Mouse (Mus musculus) kidney, embryonic 16.5 days (tissue): Measurements from ENCODE around the gene Abhd17c. TPM values are rescaled to one million over a fixed set of nuclear protein-coding genes. Genes with fewer than 3 reads are reported as not detected.
"Not testable (repeated sequence)": the region's sequence is repeated elsewhere in the genome, so short reads cannot be mapped to it uniquely, and the experiment has no call there.

Experiments used
- ATAC-seq: fragments of 200-750 bp; cut with Nextera tagmentation; 2 replicates; pipeline ENCODE4 v1.8.0; 2017; ENCODE audit warnings: moderate TSS enrichment; ENCODE audit not compliant: low FRiP score, low TSS enrichment
- H3K27ac ChIP-seq: fragments of 300-500 bp; sonication (generic); 2 replicates; pipeline ENCODE4 v1.5.1; 2014; ENCODE audit warnings: low read length
- H3K27me3 ChIP-seq: fragments of 300-500 bp; sonication (generic); 2 replicates; pipeline ENCODE4 v1.6.1; 2014; ENCODE audit warnings: low read length, control low read depth, mixed read lengths; ENCODE audit not compliant: insufficient read depth
- H3K36me3 ChIP-seq: fragments of 300-500 bp; sonication (generic); 2 replicates; pipeline ENCODE4 v1.6.1; 2014; ENCODE audit warnings: low read length, control low read depth, mixed read lengths; ENCODE audit not compliant: insufficient read depth
- H3K4me1 ChIP-seq: fragments of 300-500 bp; sonication (generic); 2 replicates; pipeline ENCODE4 v1.6.1; 2014; ENCODE audit warnings: low read length, control low read depth, mixed read lengths; ENCODE audit not compliant: insufficient read depth
- H3K4me2 ChIP-seq: fragments of 300-500 bp; sonication (generic); replicated peaks from 2 replicates; pipeline ENCODE4 v1.6.1; 2014; ENCODE audit warnings: low read depth, low read length
- H3K4me3 ChIP-seq: fragments of 300-500 bp; sonication (generic); 2 replicates; pipeline ENCODE4 v1.5.1; 2014; ENCODE audit warnings: mild to moderate bottlenecking, low read length
- H3K9ac ChIP-seq: fragments of 300-500 bp; sonication (generic); replicated peaks from 2 replicates; pipeline ENCODE4 v1.6.1; 2014; ENCODE audit warnings: low read length
- H3K9me3 ChIP-seq: fragments of 300-500 bp; sonication (generic); 2 replicates; pipeline ENCODE4 v1.6.1; 2016; ENCODE audit warnings: low read length, control low read depth
- WGBS: fragments of 180-500 bp; shearing (Covaris S2); extraction: QIAGEN DNeasy Blood & Tissue Kit; methylation state at CpG from one replicate; pipeline ENCODE4 v1.1.7; 2014; 5-methylcytosine and 5-hydroxymethylcytosine counted together
- polyA plus RNA-seq: library from polyadenylated mRNA; unstranded; fragments of >200 nt; fragmentation: Nextera tagmentation; extraction: Ambion mirVana; gene quantifications from 2 replicates; pipeline ENCODE4 v1.2.1, GENCODE M21; 2015

Gene Abhd17c
- polyA plus RNA-seq, 1 experiment from 2014 or later: 13.7 TPM

DNA sequence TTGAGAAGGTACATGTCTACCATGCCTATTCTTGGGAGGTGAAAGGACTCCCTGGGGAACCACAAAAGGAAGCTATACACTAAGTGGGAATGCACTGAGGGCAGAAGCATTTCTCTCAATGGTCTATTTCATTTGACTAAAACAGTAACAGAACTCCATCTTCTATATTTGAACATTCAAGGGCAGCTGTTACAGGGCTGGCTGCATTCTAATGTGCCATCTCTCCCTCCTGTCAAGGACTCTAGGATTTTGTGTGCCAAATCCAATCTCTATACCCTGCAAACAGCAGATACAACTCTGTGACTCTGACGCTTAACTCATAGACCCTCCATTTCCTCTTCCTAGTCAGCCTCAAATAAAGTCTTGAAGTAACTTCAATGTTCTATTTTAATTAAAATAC, 26.0 kb downstream of the Abhd17c start:
- Histone ChIP-seq H3K9ac (no peak overlapping the region), H3K4me3 (no peak overlapping the region), H3K27me3 (no peaks in the 10 kb centered on the region), H3K36me3 (0 out of 2 replicates have a peak, but pooled peaks cover 3% of the 10 kb centered on the region), H3K4me2 (no peak overlapping the region), H3K27ac (no peak overlapping the region), H3K9me3 (no peaks in the 10 kb centered on the region), H3K4me1 (peaks cover 41% of the 10 kb centered on the region)
- ATAC-seq: no peak
- 84% methylated on average over 1 of the region's 1 CpGs for whole genome bisulfite sequencing

DNA sequence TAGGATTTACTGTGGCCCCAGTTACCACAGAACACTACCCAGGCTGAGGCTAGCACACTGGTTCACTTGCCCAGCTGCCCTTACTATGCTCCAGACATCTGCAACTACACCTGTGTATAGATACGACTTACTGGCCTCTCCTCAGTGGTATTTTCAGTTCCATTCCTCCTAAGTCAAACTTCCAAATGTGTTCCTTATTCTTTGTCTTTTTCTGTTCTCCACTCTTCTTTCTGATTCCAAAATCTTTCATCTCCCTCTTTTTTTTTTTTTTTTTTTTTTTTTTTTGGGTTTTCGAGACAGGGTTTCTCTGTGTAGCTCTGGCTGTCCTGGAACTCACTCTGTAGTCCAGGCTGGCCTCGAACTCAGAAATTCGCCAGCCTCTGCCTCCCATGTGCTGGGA, 28.0 kb downstream of the Abhd17c start:
- not testable (repeated sequence) for H3K36me3 ChIP-seq, H3K4me3 ChIP-seq, H3K27ac ChIP-seq, ATAC-seq, H3K27me3 ChIP-seq, H3K9me3 ChIP-seq, H3K9ac ChIP-seq, H3K4me2 ChIP-seq
- peaks cover 48% of the 10 kb centered on the region for H3K4me1 ChIP-seq
- WGBS: 90% methylated on average over 3 of the region's 4 CpGs

DNA sequence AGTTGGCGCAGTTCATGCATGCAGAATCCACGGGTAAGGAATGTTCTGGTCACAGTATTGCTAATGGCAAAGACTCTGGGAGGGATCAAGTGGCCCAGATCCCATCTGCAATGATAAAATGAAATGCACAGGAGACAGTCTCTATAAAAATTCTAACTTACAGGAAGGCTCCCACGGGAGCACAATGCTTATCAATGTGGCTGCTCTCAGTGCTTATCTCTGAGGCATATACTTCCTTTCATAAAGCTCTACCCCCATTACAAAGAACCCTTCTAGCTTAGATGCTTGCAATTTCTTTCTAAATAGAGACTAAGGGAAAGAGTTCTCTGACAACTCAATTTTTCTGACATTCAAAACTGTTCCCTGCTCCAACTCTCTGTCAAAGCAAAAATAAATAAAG, 29.9 kb downstream of the Abhd17c start:
- no peak overlapping the region for H3K27ac ChIP-seq
- WGBS: 76% methylated on average over 3 of the region's 3 CpGs
- no peak overlapping the region for H3K4me2 ChIP-seq
- 0 out of 2 replicates have a peak, but pooled peaks cover 3% of the 10 kb centered on the region for H3K36me3 ChIP-seq
- no peak overlapping the region for H3K4me3 ChIP-seq
- no peaks in the 10 kb centered on the region for H3K27me3 ChIP-seq
- H3K9ac ChIP-seq: no peak overlapping the region
- H3K9me3 ChIP-seq: no peaks in the 10 kb centered on the region
- peaks cover 55% of the 10 kb centered on the region for H3K4me1 ChIP-seq
- ATAC-seq: no peak

DNA sequence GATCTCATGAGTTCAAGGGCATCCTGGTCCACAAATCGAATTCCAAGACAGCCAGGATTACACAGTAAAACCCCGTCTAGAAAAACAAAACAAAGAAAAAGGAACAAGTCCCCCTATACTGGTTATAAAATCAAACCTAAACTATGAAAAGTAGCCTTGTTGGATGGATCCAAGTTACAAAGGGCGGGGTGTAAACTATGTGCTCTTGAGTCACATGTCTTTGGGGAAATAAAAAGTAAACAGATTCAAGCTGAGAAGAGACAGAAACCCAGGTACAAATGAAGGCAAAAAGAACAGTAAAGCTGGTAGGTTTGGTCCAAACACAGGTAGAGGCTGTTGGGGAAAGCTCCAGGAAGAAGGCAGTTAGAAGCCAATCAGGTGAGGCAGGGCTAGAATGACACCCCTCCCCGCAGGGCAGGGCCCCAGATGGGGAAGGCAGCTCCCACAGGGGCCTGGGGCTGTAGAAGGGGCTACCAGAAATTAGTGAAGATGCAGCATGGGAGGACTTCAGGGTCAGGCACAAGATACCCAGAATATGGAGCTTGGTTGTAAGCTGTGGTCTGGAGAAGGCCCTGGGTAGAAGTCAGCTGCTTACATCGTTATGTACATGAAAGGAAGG, 31.4 kb downstream of the Abhd17c start:
- Histone ChIP-seq H3K9me3 (no peaks in the 10 kb centered on the region), H3K4me2 (no peak overlapping the region), H3K36me3 (no peaks in the 10 kb centered on the region), H3K9ac (no peak overlapping the region), H3K27ac (no peak overlapping the region; the same call in 1 of the 2 replicates), H3K4me3 (no peak overlapping the region), H3K27me3 (no peaks in the 10 kb centered on the region), H3K4me1 (peaks cover 53% of the 10 kb centered on the region)
- no peak for ATAC-seq
- 37% methylated on average over 5 of the region's 5 CpGs for WGBS

DNA sequence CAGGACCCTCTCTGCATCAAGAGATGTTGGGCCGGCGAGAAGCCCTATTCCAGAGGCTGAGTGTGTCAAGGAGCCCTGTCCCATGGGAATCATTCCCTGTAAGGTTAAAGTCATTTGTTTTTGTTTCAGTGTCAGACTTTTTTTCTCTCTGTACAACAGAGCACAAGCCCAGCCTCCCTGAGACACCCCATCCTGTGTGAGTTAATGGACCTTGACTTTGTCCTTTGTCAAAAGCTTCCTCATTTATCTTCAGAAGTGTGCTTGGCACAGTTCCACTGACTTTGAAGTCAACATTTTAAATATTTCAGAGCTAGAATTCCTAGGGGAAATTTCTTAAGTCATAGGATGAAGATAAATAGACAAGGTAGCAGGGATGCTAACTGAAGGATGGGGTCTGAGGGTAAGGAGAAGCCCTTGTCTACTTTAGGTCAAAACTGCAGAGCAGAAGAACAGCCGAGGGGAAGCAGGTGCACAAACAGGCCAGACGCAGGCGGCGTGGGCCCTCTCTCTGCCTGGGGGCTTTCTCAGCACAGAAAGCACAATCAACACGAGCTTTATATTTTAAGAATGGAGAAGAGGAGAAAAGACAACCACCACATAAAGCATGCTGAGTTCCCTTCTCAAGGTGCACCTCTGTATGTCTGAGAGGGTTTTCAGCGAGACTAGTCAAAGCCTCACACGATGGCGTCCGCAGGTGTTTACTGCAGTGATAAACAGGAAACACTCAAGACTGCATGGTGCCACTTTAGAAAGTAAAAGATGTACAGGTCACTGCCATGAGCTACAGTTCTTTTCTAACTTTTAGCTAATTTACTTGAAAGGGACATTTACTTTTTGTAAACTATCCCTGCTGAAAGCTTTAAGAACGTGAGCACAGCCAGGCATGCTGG, 32.2 kb downstream of the Abhd17c start:
- H3K27me3 ChIP-seq: no peaks in the 10 kb centered on the region
- H3K4me1 ChIP-seq: peaks cover 53% of the 10 kb centered on the region
- H3K9ac ChIP-seq: no peak overlapping the region; the same call in 1 of the 2 replicates
- H3K4me3 ChIP-seq: no peak overlapping the region
- WGBS: 41% methylated on average over 12 of the region's 12 CpGs
- H3K9me3 ChIP-seq: no peaks in the 10 kb centered on the region
- 0 out of 2 replicates have a peak overlapping the region, but pooled peaks have one; percentile 27 for H3K27ac ChIP-seq
- H3K36me3 ChIP-seq: no peaks in the 10 kb centered on the region
- peak; percentile 59 for ATAC-seq
- H3K4me2 ChIP-seq: no peak overlapping the region

GRCm38 (mm10) chr7:84117543-84118122, 34.1 kb downstream of the Abhd17c start:
- H3K9ac ChIP-seq: no peak overlapping the region
- peaks cover 53% of the 10 kb centered on the region for H3K4me1 ChIP-seq
- H3K27me3 ChIP-seq: no peaks in the 10 kb centered on the region
- no peak overlapping the region for H3K4me2 ChIP-seq
- no peaks in the 10 kb centered on the region for H3K9me3 ChIP-seq
- no peak overlapping the region; the same call in 1 of the 2 replicates for H3K27ac ChIP-seq
- ATAC-seq: no peak
- peaks cover 8% of the 10 kb centered on the region; the same call in 1 of the 2 replicates for H3K36me3 ChIP-seq
- 82% methylated on average over 6 of the region's 6 CpGs for WGBS
- no peak overlapping the region for H3K4me3 ChIP-seq

DNA sequence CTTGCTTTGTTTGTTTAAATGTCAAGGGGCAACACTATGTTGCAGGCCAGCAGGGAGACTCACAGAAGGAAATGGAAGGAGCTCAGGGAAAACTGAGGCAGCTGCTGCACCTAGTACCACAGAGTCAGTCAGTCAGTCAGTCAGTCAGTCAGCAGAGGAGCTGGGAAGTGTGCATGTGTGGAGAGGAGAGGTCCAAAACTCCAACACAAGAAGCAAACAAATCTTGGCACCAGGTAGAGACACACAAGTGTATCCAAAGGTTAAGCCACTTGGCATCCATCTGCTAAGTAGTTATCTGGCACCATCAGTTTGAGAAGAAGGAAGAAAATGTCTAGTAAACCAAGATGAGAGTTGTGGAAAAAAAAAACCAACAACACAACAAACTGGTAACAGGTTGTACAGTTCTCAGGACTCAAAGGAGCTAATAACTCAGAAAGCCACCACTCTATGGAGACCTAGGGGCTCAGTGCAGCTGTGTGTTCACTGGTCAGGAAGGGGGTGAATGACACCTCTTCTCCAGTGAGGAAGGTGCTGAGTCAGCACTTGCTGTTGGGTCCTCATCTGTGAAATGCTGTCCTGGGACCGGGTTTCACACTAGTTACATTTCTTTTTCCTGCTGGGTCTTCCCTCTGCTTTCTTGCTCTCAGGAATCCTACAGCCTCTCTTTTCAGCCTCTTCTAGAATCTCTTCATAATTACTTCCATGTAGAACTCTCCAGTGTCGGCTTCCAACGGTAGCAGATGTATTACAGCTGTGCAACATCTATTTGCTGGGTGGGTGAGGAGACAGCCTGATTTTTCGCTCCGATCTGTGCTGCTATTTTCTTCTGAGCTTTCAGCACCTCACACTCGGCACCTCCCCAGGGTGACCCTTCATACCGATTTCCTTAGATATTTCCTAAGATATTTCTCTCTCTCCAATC, 34.8 kb downstream of the Abhd17c start:
- H3K27ac ChIP-seq: no peak overlapping the region
- H3K4me2 ChIP-seq: no peak overlapping the region
- no peak overlapping the region for H3K9ac ChIP-seq
- H3K36me3 ChIP-seq: peaks cover 8% of the 10 kb centered on the region; the same call in 1 of the 2 replicates
- H3K4me1 ChIP-seq: peaks cover 53% of the 10 kb centered on the region
- WGBS: 46% methylated on average over 7 of the region's 7 CpGs
- H3K9me3 ChIP-seq: no peaks in the 10 kb centered on the region
- H3K27me3 ChIP-seq: no peaks in the 10 kb centered on the region
- no peak for ATAC-seq
- no peak overlapping the region for H3K4me3 ChIP-seq

- Histone ChIP-seq H3K4me2 (no peak overlapping the region), H3K27ac (no peak overlapping the region), H3K36me3 (peaks cover 11% of the 10 kb centered on the region), H3K4me3 (no peak overlapping the region), H3K9me3 (no peaks in the 10 kb centered on the region), H3K27me3 (no peaks in the 10 kb centered on the region), H3K9ac (no peak overlapping the region), H3K4me1 (peaks cover 43% of the 10 kb centered on the region)
- WGBS: 64% methylated on average over 2 of the region's 2 CpGs
- no peak for ATAC-seq
Observed at GRCm38 (mm10) chr7:84115385-84115784, 36.3 kb downstream of the Abhd17c start.

- Histone ChIP-seq H3K27ac (no peak overlapping the region), H3K27me3 (no peaks in the 10 kb centered on the region), H3K9ac (no peak overlapping the region), H3K9me3 (no peaks in the 10 kb centered on the region), H3K36me3 (peaks cover 16% of the 10 kb centered on the region), H3K4me2 (no peak overlapping the region), H3K4me3 (no peak overlapping the region), H3K4me1 (peaks cover 37% of the 10 kb centered on the region)
- no peak for ATAC-seq
- WGBS: 50% methylated on average over 3 of the region's 3 CpGs
Observed at GRCm38 (mm10) chr7:84114775-84115174, 36.9 kb downstream of the Abhd17c start.
